Mouse (Mus musculus) ES-Bruce4 (cell line): ENCODE data around the gene Eapp. TPM values are rescaled to one million over a fixed set of nuclear protein-coding genes. Genes with fewer than 3 reads are reported as not detected.
A peak's percentile ranks its signal among the peaks of the same experiment; 100 is the strongest.

ENCODE experiments used
- H3K27ac ChIP-seq: 2 replicates; pipeline ENCODE4 v1.5.1; 2012; ENCODE audit warnings: low read length, inconsistent platforms; ENCODE audit not compliant: insufficient read depth
- H3K27me3 ChIP-seq: 2 replicates; pipeline ENCODE4 v1.6.1; 2012; ENCODE audit warnings: mild to moderate bottlenecking, low read length, inconsistent platforms; ENCODE audit not compliant: control insufficient read depth, poor library complexity, insufficient read depth, severe bottlenecking
- H3K36me3 ChIP-seq: 2 replicates; pipeline ENCODE4 v1.6.1; 2012; ENCODE audit warnings: inconsistent platforms, mild to moderate bottlenecking, low read length, moderate library complexity; ENCODE audit not compliant: control insufficient read depth, poor library complexity, insufficient read depth, severe bottlenecking
- H3K4me1 ChIP-seq: one replicate; pipeline ENCODE4 v1.8.1; 2011; ENCODE audit warnings: low read length; ENCODE audit not compliant: control insufficient read depth, insufficient read depth
- H3K4me3 ChIP-seq: 2 replicates; pipeline ENCODE4 v1.5.1; 2011; ENCODE audit warnings: low read depth, mild to moderate bottlenecking, low read length
- H3K9ac ChIP-seq: 2 replicates; pipeline ENCODE4 v1.6.1; 2012; ENCODE audit warnings: low read depth, mild to moderate bottlenecking, inconsistent platforms; ENCODE audit not compliant: poor library complexity, severe bottlenecking
- H3K9me3 ChIP-seq: replicated peaks from 2 replicates; pipeline ENCODE4 v1.6.1; 2012; ENCODE audit warnings: mild to moderate bottlenecking, low read length, inconsistent platforms; ENCODE audit not compliant: control insufficient read depth, poor library complexity, insufficient read depth, severe bottlenecking
- CTCF ChIP-seq: IDR thresholded peaks from one replicate; pipeline ENCODE4 v1.8.1; 2011; ENCODE audit warnings: low read depth, low read length
- EP300 ChIP-seq: IDR thresholded peaks from 2 replicates; pipeline ENCODE4 v1.6.1; 2011; ENCODE audit warnings: low read depth, low read length; ENCODE audit not compliant: insufficient read depth
- POLR2A ChIP-seq: IDR thresholded peaks from one replicate; pipeline ENCODE4 v1.8.1; 2011; ENCODE audit warnings: low read length; ENCODE audit not compliant: insufficient read depth
- polyA plus RNA-seq: library from polyadenylated mRNA; stranded (reverse); fragments of >200 nt; gene quantifications from 2 replicates; pipeline ENCODE4 v1.2.4, GENCODE M21; 2011; ENCODE audit warnings: low read depth; ENCODE audit not compliant: missing spikeins, insufficient read depth, insufficient read length

The Eapp gene
- polyA plus RNA-seq, 1 experiment = 46.6 TPM

GRCm38 (mm10) chr12:54654741-54655140 is 41.0 kb downstream of the Eapp start:
- no peak overlapping the region for H3K4me3 ChIP-seq
- no peaks in the 10 kb centered on the region for H3K27me3 ChIP-seq
- no peak overlapping the region for H3K9ac ChIP-seq
- TF ChIP-seq EP300 (no peak), CTCF (no peak)
- H3K9me3 ChIP-seq = no peaks in the 10 kb centered on the region
- no peaks in the 10 kb centered on the region for H3K36me3 ChIP-seq
- H3K4me1 ChIP-seq = no peaks in the 10 kb centered on the region
- H3K27ac ChIP-seq = no peak overlapping the region

- Histone ChIP-seq H3K4me1 (no peaks in the 10 kb centered on the region), H3K27me3 (no peaks in the 10 kb centered on the region), H3K4me3 (no peak overlapping the region), H3K9ac (no peak overlapping the region), H3K36me3 (no peaks in the 10 kb centered on the region), H3K9me3 (no peaks in the 10 kb centered on the region), H3K27ac (no peak overlapping the region)
- no peak for TF ChIP-seq CTCF
- no peak for TF ChIP-seq EP300
- TF ChIP-seq POLR2A = no peak
Measured at GRCm38 (mm10) chr12:54654141-54654540, 41.6 kb downstream of the Eapp start.

- Histone ChIP-seq H3K9ac (no peak overlapping the region), H3K4me3 (no peak overlapping the region), H3K27ac (no peak overlapping the region), H3K36me3 (no peaks in the 10 kb centered on the region), H3K4me1 (no peaks in the 10 kb centered on the region), H3K9me3 (no peaks in the 10 kb centered on the region), H3K27me3 (no peaks in the 10 kb centered on the region)
- TF ChIP-seq EP300 (no peak), POLR2A (no peak), CTCF (no peak)
Measured at GRCm38 (mm10) chr12:54652346-54652745, 43.4 kb downstream of the Eapp start.

GRCm38 (mm10) chr12:54651820-54652219 is 43.9 kb downstream of the Eapp start:
- Histone ChIP-seq H3K4me1 (no peaks in the 10 kb centered on the region), H3K9me3 (no peaks in the 10 kb centered on the region), H3K27ac (no peak overlapping the region), H3K36me3 (no peaks in the 10 kb centered on the region), H3K4me3 (peak overlapping the region; percentile 35; the same call in 1 of the 2 replicates), H3K9ac (no peak overlapping the region), H3K27me3 (no peaks in the 10 kb centered on the region)
- TF ChIP-seq POLR2A (no peak), CTCF (no peak), EP300 (no peak)

- H3K36me3 ChIP-seq = no peaks in the 10 kb centered on the region
- H3K9ac ChIP-seq = no peak overlapping the region
- no peak overlapping the region for H3K27ac ChIP-seq
- TF ChIP-seq CTCF (no peak), POLR2A (no peak), EP300 (no peak)
- H3K9me3 ChIP-seq = no peaks in the 10 kb centered on the region
- H3K4me3 ChIP-seq = no peak overlapping the region
- H3K4me1 ChIP-seq = no peaks in the 10 kb centered on the region
- H3K27me3 ChIP-seq = no peaks in the 10 kb centered on the region
Measured at GRCm38 (mm10) chr12:54651158-54651557, 44.5 kb downstream of the Eapp start.

GRCm38 (mm10) chr12:54644947-54645346 is 50.8 kb downstream of the Eapp start:
- Histone ChIP-seq H3K36me3 (no peaks in the 10 kb centered on the region), H3K27ac (no peak overlapping the region), H3K9me3 (no peaks in the 10 kb centered on the region), H3K4me1 (no peaks in the 10 kb centered on the region), H3K4me3 (no peak overlapping the region), H3K27me3 (no peaks in the 10 kb centered on the region), H3K9ac (no peak overlapping the region)
- TF ChIP-seq POLR2A (no peak), EP300 (no peak), CTCF (peak; percentile 52)
